In genomic region chr10:5735141-5735540, GRCm38 (mm10) we compare ENCODE assay signal across 14 mouse cellular contexts.
A peak's percentile ranks its signal among the peaks of the same experiment; 100 is the strongest.
DNase-seq lines count a peak whose midpoint lies in the region.
"Had no signal": no experiment of that assay in that cellular context is flagged by ENCODE, and none has a peak within 500 bp of the region (broad histone marks: within the 10 kb centered on the region; RNA-seq: fewer than 3 reads in every experiment).

No protein-coding gene starts in this region.

- peak; percentile 7 for DNase-seq in cerebellum, adult 9-11 months
- no peak for DNase-seq in cerebellum, adult 11 months
- DNase-seq in left cerebral cortex, postnatal 25 days (ENCODE audit: low spot score in 2 of 2): peak; percentile 1 to 55
- DNase-seq in left cerebral cortex, adult 11 months (ENCODE audit: low spot score): no peak
- peak; percentile 55 for DNase-seq in layer of hippocampus, adult 9-10 months (ENCODE audit: low spot score)
- DNase-seq in right cerebral cortex, postnatal 25 days: peak; percentile 3
- DNase-seq in thymus, postnatal 4 days: no peak
- DNase-seq in lung, postnatal 4 days: no peak
- DNase-seq: adrenal gland, postnatal 10 days; gastrocnemius, postnatal 36 days; kidney, adult 11 months; lung, adult 2 months; lung, postnatal 36 days; thymus, postnatal 14 days had no signal

- intact Hi-C loops in left cerebral cortex, postnatal 25 days (cut with DNase I): no loop called here

Comparison
In these comparisons a context has a peak if more than half of its experiments do, and no peak if none do; other contexts are left out.
1. DNase-seq: peak in cerebellum, adult 9-11 months (single experiment), left cerebral cortex, postnatal 25 days (2 of 2), layer of hippocampus, adult 9-10 months (single experiment) and right cerebral cortex, postnatal 25 days (single experiment); none in cerebellum, adult 11 months (single experiment), left cerebral cortex, adult 11 months (single experiment), thymus, postnatal 4 days (single experiment) and lung, postnatal 4 days (0 of 2).